Mouse (Mus musculus): Measurements from ENCODE around the gene Wls. TPM values are rescaled to one million over a fixed set of nuclear protein-coding genes. Genes with fewer than 3 reads are reported as not detected.

Gene Wls
- polyA plus RNA-seq, 1 experiment from 2014 or later, result 82.8 TPM

DNA sequence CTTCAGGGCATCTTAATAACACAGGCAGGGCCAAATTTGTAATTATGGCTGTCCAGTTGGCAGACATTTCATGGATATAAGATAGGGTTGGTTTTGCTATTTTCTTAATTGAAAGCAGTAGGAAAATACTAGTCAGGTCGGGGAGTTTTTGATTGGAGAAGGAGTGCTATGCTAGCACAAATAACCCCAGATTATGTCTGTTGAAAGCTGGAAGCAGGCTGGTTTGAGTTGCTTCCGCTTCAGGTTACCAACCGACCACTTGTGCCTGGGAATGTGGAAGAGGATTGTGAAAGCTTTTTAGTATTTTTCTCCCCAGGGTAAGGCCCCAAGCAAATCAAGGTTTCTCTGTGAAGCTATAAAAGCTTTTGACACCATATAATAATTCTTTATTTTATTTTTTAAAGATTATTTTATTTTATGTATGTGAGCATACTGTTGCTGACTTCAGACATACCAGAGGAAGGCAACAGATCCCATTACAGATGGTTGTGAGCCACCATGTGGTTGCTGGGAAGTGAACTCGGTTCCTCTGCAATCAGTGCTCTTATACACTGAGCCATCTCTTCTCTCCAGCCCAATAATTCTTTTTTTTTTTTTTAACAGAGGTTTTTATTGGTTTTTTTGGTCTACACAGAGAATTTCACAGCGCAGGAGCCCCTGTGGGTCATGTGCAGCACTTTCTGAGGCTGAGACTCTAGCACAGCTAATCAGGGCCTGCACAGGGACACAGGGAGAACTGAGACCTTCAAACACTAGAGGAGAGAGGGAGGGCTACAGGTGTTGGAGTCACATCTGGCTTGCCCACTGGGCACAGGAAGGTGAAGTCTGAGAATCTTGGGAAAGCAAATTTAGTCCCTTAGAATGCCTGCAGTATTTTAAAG lies 50.9 kb downstream of the Wls start:
- ATAC-seq (ENCODE audit: low FRiP score, low TSS enrichment) (no peak), DNase-seq (ENCODE audit: low spot score) (no peak)
- no peak overlapping the region for H3K4me3 ChIP-seq (ENCODE audit: low read depth, low read length)
- no peak overlapping the region for H3K9ac ChIP-seq (ENCODE audit: low read length)
- no peak overlapping the region for H3K4me2 ChIP-seq (replicated peaks; ENCODE audit: low read depth)
- no peaks in the 10 kb centered on the region for H3K36me3 ChIP-seq (ENCODE audit: control insufficient read depth, insufficient read depth, low read length)
- WGBS, result 80% methylated on average over 5 of the region's 5 CpGs
- TF ChIP-seq EP300 (optimal IDR thresholded peaks at IDR 0.05) (no peak), CTCF (IDR thresholded peaks at IDR 0.05; ENCODE audit: low read depth) (no peak)
- H3K9me3 ChIP-seq (ENCODE audit: control insufficient read depth, low read length), result no peaks in the 10 kb centered on the region
- H3K4me1 ChIP-seq (replicated peaks; ENCODE audit: control insufficient read depth, insufficient read depth), result no peaks in the 10 kb centered on the region
- no peaks in the 10 kb centered on the region for H3K27me3 ChIP-seq (ENCODE audit: control insufficient read depth, insufficient read depth, low read length)
- no peak overlapping the region for H3K27ac ChIP-seq (replicated peaks)

DNA sequence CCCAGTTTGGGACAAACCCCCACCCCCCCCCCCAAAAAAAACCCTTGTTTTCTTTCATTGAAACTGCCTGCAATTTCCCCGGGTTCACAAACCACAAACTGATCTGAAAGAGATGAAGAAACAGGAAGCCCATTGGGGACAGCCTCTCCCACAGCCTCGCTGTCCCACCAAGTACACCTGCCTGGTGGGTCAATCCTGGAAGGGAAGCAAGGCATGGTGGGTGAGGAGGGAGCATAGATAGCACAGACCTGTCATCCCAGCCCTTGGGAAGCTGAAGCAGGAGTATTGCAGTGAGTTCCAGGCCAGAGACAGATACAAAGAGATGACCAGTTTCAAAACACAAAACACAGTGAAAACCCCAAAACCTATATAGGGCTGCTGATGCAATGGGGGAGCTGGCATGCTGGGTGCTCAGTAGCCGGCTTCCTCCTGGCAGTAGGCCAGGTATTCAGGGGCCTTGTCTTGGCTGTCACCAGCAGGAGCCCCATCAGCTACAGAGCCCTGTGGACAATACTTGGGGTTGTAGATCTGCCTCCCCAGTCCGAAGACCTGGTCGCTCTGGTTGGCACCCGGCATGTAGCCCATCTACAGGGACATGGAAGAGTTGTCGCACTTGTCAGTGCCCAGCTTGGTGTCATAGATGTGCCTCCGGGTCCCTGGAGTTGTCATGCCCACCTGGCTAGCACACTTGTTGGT lies 51.7 kb downstream of the Wls start:
- no peak for ATAC-seq (ENCODE audit: low FRiP score, low TSS enrichment)
- Histone ChIP-seq H3K4me2 (replicated peaks; ENCODE audit: low read depth) (no peak overlapping the region), H3K4me3 (ENCODE audit: low read depth, low read length) (no peak overlapping the region), H3K4me1 (replicated peaks; ENCODE audit: control insufficient read depth, insufficient read depth) (no peaks in the 10 kb centered on the region), H3K27ac (replicated peaks) (no peak overlapping the region), H3K9me3 (ENCODE audit: control insufficient read depth, low read length) (no peaks in the 10 kb centered on the region), H3K27me3 (ENCODE audit: control insufficient read depth, insufficient read depth, low read length) (no peaks in the 10 kb centered on the region), H3K9ac (ENCODE audit: low read length) (no peak overlapping the region), H3K36me3 (ENCODE audit: control insufficient read depth, insufficient read depth, low read length) (no peaks in the 10 kb centered on the region)
- DNase-seq (ENCODE audit: low spot score), result no peak
- TF ChIP-seq CTCF (IDR thresholded peaks at IDR 0.05; ENCODE audit: low read depth), result no peak
- no peak for TF ChIP-seq EP300 (optimal IDR thresholded peaks at IDR 0.05)
- 93% methylated on average over 8 of the region's 8 CpGs for WGBS

DNA sequence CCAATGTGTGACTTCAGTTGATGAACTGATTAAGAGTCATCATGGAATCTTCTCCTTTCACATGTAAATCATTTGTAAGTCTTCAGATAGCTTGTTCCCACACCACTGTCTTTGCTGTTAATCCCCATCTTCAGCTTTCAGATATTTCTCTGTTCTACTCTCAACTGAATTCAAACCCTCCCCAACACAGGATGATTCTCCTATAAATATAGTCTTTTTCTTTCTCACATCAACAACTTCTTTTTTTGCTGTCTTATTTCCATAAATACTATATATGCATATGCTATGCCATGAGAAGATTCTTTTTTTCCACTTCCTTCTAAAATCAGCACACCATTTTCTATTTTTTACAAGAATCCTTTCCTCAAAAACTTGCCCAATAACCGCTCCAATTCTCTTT lies 67.9 kb downstream of the Wls start:
- H3K4me1 ChIP-seq (replicated peaks; ENCODE audit: control insufficient read depth, insufficient read depth), result no peaks in the 10 kb centered on the region
- 100% methylated on average over 1 of the region's 1 CpGs for WGBS
- no peak for DNase-seq (ENCODE audit: low spot score)
- TF ChIP-seq CTCF (IDR thresholded peaks at IDR 0.05; ENCODE audit: low read depth), result no peak
- no peak for TF ChIP-seq EP300 (optimal IDR thresholded peaks at IDR 0.05)
- no peak overlapping the region for H3K4me2 ChIP-seq (replicated peaks; ENCODE audit: low read depth)
- no peaks in the 10 kb centered on the region for H3K9me3 ChIP-seq (ENCODE audit: control insufficient read depth, low read length)
- no peak for ATAC-seq (ENCODE audit: low FRiP score, low TSS enrichment)
- H3K27ac ChIP-seq (replicated peaks), result no peak overlapping the region
- no peaks in the 10 kb centered on the region for H3K27me3 ChIP-seq (ENCODE audit: control insufficient read depth, insufficient read depth, low read length)
- H3K36me3 ChIP-seq (ENCODE audit: control insufficient read depth, insufficient read depth, low read length), result no peaks in the 10 kb centered on the region
- no peak overlapping the region for H3K4me3 ChIP-seq (ENCODE audit: low read depth, low read length)
- no peak overlapping the region for H3K9ac ChIP-seq (ENCODE audit: low read length)

DNA sequence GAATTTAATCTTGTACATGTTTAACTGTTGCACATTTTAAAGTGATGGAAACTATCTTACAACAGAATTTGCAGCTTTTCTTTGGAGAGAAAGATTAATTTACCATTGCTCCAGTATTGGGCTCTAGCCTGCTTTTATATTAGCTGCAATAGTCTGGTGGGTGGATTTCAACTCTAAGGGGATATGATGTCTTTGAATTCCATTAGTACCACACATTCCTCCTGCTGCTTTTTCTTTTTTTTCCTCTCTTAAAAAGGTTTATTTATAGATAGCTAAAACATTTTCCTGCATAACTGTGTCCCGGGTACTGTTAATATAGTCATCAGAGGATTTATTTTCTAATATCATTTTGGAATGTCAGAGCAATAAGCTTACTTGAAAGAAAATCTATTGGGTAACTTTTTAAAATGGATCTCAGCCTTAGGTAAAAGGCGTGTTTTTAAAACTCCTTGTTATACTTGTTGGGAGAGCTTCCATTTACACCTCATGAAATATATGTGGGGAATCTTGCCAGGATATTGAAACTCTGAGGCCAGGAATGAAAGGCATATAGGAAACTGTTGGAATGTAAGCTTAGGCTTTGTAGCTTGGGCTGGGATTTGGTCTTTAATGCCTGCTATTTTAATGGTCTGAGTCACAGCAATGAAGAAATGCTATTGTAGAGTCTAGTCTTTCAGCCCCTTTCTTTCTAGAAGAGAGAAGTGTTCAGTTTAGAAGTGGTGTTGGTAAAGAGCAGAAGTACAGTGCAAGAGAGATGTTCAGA lies 78.0 kb downstream of the Wls start:
- Histone ChIP-seq H3K36me3 (ENCODE audit: control insufficient read depth, insufficient read depth, low read length) (no peaks in the 10 kb centered on the region), H3K4me2 (replicated peaks; ENCODE audit: low read depth) (no peak overlapping the region), H3K4me3 (ENCODE audit: low read depth, low read length) (no peak overlapping the region), H3K27ac (replicated peaks) (no peak overlapping the region), H3K27me3 (ENCODE audit: control insufficient read depth, insufficient read depth, low read length) (no peaks in the 10 kb centered on the region), H3K4me1 (replicated peaks; ENCODE audit: control insufficient read depth, insufficient read depth) (no peaks in the 10 kb centered on the region), H3K9me3 (ENCODE audit: control insufficient read depth, low read length) (no peaks in the 10 kb centered on the region), H3K9ac (ENCODE audit: low read length) (no peak overlapping the region)
- ATAC-seq (ENCODE audit: low FRiP score, low TSS enrichment), result no peak
- no peak for TF ChIP-seq EP300 (optimal IDR thresholded peaks at IDR 0.05)
- TF ChIP-seq CTCF (IDR thresholded peaks at IDR 0.05; ENCODE audit: low read depth), result no peak
- DNase-seq (ENCODE audit: low spot score), result no peak
- 60% methylated on average over 2 of the region's 2 CpGs for WGBS

Other genes with a start within 250 kb of the Wls start
- gene Rpe65, start 240.5 kb upstream of the Wls start, polyA plus RNA-seq (2015; fragmentation: Nextera tagmentation; extraction: Ambion mirVana), result not detected in 2 replicates

Measured in stomach, postnatal 0 days (tissue).